Mouse (Mus musculus) lung, postnatal 14 days (tissue): ENCODE results near the gene Zfp618.
A peak's percentile ranks its signal among the peaks of the same experiment; 100 is the strongest.

Experiments
- DNase-seq: peaks from one replicate; pipeline ENCODE4 v3.0.0; 2021

The Zfp618 gene

DNA sequence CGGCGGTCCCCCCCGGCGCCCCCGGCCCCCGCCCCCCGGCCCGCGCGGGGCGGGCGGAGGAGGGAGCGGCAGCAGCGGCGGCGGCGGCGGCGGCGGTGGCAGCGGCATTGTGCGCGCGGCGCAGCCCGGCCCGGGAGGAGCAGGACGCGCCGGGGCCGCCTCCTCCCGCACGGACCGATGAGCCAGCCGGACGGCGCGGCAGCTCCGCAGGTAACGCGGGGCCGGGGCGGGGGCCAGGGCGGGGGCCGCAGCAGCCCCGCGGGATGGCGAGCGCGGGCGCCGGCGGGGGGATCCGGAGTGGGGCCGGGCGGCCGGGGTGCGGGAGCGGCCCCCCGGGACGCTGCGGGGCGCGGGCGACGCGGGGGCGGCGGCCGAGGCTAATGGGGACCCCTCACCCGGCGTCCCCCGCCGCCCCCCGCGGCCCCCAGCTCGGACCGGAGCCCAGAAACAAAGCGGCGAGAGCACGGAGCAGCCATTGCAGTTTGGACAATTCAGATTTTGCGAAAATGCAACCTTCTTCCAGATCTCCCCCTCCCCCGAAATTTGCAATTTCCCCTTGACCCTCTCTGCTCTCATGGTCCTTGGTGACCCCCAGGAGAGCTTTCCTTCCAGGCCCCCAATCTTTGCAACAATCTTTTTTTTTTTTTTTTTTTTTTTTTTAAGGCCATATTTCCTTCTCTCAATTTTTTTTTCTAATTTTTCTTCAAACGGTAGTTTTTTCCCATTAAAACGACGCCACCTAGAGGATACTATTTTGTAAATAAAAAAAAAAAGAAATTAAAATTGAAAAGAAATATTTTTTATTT is at the start of gene Zfp618:
TSS of gene Zfp618 (plus strand) at position 77 of the 806 bp plus-strand sequence.
- DNase-seq, result no peak

DNA sequence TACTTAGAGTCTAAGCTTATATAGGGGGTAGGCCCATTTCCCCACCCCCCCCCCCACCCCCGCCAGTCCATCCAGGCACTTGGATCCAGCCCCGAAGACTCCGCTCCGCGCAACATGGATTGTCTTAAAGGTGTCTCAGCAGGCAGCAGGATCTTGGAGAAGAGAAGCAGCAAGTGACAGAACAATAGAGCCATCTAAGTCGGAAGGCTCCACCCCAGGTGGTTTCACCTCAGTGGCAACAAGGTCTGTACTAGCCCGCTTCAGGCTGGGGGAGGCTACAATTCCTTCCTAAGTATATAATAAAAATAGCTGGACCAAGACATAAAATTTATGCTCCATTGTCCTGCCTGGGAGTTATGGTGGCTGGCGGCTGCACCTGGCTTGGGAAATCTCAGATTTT is 48.3 kb upstream of the Zfp618 start:
- no peak for DNase-seq

DNA sequence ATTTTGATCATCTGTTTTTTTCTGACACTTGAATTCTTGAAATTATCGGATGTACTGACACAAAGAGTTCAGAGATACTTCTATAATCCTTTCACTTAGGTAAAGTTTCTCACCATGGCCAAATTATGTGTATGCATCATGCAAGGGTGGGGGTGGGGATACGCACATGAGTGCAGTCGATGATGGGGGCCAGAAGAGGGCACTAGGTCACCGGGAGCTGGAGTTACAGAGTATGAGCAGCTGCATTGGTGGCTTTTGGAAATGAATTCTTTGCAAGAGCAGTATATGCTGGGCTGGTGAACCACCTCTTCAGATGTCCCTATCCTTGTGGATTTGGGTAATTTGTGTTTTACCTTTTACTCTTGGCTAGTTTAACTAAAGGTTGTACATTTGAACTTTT is 31.6 kb upstream of the Zfp618 start:
- no peak for DNase-seq

GRCm38 (mm10) chr4:62935589-62936218 is 29.7 kb upstream of the Zfp618 start:
- DNase-seq, result no peak

DNA sequence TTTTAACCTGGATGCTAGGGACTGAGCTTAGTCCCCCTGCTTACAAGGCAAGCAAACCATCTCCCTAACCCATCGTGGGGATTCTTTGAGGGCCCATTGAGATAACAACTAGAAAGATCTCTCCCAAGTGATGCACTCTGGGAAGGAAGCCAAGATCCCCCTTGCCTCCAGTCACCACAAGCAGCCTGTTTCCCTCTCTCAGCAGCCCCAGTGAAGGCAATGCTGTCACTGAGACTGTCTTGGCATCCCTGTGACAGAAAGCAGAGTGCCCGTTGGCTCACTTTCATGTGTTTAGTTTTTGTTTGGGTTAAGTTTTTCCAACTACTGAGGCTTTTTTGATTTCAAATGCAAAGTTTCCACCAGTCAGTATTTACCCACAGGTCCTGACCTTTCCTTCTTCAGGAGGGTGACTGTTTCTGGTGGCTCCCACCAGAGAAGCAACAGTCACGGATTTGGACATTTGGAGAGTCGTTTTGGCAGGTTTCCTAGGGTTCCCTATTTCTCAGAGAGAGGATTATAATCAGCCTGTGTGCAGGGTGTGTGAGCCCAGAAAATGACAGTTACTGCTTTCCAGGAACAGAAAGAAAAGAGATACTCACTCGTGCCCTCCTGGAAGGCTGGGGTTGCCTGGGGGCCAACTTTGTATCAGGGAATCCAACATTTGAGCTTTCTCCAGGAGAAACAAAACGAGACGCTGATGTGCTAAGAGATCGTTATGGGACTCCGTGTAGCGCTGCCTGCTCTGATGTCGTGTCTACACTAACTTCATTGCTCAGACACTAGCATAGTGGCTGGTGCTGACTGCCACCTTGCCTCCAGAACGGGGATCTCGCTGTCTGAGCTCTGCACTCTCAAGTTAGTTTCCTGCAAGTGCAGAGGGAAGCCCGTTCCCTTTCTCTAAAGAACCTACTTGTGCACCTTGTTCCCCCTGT is 23.1 kb upstream of the Zfp618 start:
- DNase-seq, result peak; percentile 55

GRCm38 (mm10) chr4:62944326-62944879 is 21.0 kb upstream of the Zfp618 start:
- DNase-seq, result peak; percentile 13

GRCm38 (mm10) chr4:62963806-62964205 is 1.6 kb upstream of the Zfp618 start:
- no peak for DNase-seq

DNA sequence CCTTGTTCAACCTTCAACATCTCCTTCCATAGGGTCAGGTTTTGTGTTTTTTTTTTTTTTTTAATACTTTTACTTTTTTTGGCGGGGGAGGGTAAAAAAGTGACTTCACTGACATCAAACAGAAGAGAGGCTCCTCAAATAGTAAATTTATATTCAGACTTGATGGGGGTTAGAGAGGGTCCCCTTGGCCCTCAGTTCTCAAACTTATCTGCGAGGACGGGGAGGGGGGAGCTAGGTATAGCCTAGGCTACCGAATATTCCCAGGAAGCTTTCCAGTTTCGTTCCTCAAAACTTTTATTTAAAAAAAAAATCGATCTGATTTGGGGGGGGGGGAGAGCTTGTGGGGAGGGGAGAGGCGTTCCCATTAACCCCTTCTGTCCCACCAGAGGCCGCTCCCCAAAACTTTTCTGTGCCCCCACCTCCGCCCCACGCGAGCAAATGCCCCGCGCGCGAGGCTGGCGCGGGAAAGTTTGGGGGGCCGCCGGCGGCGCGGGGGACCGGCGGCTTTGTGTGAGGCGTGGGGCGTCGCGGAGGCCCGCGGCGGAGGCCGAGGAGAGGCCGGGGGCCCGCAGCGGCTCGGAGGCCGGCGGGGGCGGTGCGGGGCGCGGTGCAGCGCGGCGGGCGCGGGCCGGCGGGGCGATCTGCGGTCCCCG is 403 bp upstream of the Zfp618 start:
- no peak for DNase-seq

DNA sequence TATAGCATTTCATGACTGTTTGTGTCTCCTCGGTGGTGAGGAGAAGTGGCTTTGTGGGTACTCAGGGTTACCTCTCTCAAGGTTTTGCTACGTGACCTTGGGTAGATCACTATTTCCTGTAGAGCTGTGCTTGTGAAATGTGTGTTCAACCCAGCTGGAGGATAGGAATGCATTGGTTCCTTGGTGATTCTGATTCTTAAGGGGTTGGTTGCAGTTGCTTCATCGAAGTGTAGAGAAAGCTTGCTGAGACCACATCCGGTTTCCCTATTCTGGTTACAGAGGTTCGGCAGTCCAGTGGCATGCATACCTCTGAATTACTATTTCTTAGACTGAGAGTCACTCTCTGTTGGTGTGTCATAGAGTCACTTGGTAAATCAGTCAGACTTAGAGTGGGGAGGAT is 4.2 kb downstream of the Zfp618 start:
- no peak for DNase-seq

- DNase-seq, result no peak
These were observed 6.6 kb downstream of the Zfp618 start for GRCm38 (mm10) chr4:62971991-62972390.

- no peak for DNase-seq
These were observed 7.7 kb downstream of the Zfp618 start for GRCm38 (mm10) chr4:62973086-62973485.

GRCm38 (mm10) chr4:62974901-62975300 is 9.5 kb downstream of the Zfp618 start:
- no peak for DNase-seq

GRCm38 (mm10) chr4:62975541-62975940 is 10.2 kb downstream of the Zfp618 start:
- no peak for DNase-seq

- no peak for DNase-seq
These were observed 12.1 kb downstream of the Zfp618 start for GRCm38 (mm10) chr4:62977454-62977853.

- DNase-seq, result no peak
These were observed 13.1 kb downstream of the Zfp618 start for GRCm38 (mm10) chr4:62978501-62978911.

- DNase-seq, result no peak
These were observed 16.2 kb downstream of the Zfp618 start for GRCm38 (mm10) chr4:62981572-62981971.

DNA sequence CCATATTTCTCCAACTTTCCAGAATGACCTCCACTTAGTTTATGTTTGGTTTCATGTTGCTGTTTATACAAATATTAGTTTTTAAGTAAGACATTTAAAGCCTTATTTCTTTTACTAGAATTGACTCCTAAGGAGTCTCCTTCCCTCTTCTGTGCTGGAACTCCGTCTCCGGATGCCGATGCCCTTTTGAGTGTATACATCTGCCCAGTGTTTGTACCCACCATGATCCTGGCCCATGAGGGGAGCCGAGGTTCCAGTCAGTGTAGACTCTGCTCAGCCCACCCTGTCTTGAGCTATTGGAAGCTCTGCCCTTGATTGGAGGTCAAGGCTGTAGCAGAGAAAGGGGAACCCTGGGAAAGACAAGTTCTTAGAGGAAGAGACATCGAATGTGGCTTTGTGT is 18.2 kb downstream of the Zfp618 start:
- no peak for DNase-seq

GRCm38 (mm10) chr4:62991336-62991735 is 26.0 kb downstream of the Zfp618 start:
- no peak for DNase-seq

- no peak for DNase-seq
These were observed 27.8 kb downstream of the Zfp618 start for GRCm38 (mm10) chr4:62993190-62993589.

GRCm38 (mm10) chr4:62997606-62998005 is 32.2 kb downstream of the Zfp618 start:
- no peak for DNase-seq

GRCm38 (mm10) chr4:62998431-62998835 is 33.1 kb downstream of the Zfp618 start:
- peak; percentile 75 for DNase-seq

DNA sequence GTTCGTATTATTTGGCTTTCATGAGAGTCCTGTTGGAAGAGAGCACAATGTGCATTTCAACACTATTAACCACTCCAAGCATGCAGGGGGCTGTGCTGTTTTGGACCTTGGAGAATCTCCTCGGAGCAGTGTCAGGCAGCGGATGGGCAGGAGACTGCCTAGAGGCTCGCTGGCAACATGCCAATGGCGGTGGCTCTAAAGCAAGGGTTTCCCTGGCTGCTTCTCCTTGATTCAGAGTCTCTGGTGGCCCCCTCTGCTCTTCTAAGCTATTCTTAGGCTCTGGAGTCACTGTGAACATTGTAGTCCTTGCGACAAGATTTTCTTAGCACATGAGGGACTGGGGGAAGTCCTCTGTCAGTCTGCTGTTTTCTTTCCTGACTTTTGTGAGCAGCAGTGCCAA is 33.5 kb downstream of the Zfp618 start:
- DNase-seq, result peak; percentile 52
